ENCODE assay signal across 16 mouse cellular contexts in the genomic region with DNA sequence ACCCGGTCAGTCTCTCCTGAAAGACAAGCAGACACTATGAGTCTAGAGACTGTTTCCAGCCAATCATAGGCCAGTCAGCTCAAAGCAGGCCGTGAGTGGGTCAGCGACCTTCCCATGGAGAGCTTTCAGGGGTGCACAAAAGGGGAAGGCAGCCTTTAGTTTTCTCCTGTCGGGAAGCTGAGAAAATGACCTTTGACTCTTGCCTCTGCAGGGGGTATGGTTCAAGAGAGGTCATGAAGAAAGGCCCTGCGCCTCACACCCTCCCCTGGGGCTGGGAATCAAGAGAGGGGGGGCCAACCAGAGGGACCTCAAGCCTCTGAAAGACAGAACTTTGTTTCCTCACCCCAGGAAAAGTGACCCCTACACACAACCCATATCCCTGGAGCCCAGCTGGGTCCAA.
DNase-seq lines count a peak whose midpoint lies in the region; ATAC-seq lines count a peak whose summit lies in the region.
"Had no signal": no experiment of that assay in that cellular context is flagged by ENCODE, and none has a peak within 500 bp of the region (broad histone marks: within the 10 kb centered on the region; RNA-seq: fewer than 3 reads in every experiment).

No protein-coding gene starts in this region.

- H3K27me3 ChIP-seq in kidney, embryonic 15.5 days: no peaks in the 10 kb centered on the region
- H3K27me3 ChIP-seq: limb, embryonic 13.5 days; liver, embryonic 15.5 days; neural tube, embryonic 13.5 days had no signal

- no peak overlapping the region for H3K4me2 ChIP-seq in kidney, embryonic 15.5 days
- H3K4me2 ChIP-seq: limb, embryonic 13.5 days; liver, embryonic 15.5 days; neural tube, embryonic 13.5 days had no signal

- H3K4me1 ChIP-seq in kidney, embryonic 15.5 days: no peaks in the 10 kb centered on the region
- H3K4me1 ChIP-seq: limb, embryonic 13.5 days; liver, embryonic 15.5 days had no signal

- H3K9ac ChIP-seq in kidney, embryonic 15.5 days: no peak overlapping the region
- H3K9ac ChIP-seq: limb, embryonic 13.5 days; liver, embryonic 15.5 days; neural tube, embryonic 13.5 days had no signal

- no peaks in the 10 kb centered on the region for H3K9me3 ChIP-seq in kidney, embryonic 15.5 days (replicated peaks)
- H3K9me3 ChIP-seq: limb, embryonic 13.5 days; liver, embryonic 15.5 days; neural tube, embryonic 13.5 days had no signal

- no peak overlapping the region for H3K27ac ChIP-seq in kidney, embryonic 15.5 days
- H3K27ac ChIP-seq: layer of hippocampus, adult 2 months; limb, embryonic 13.5 days; liver, embryonic 15.5 days; neural tube, embryonic 13.5 days had no signal

- peak; percentile 6 for DNase-seq in kidney, adult 18-20 months
- DNase-seq in ES-CJ7 (ENCODE audit: low read depth, low spot score) (peak; percentile 9), ZHBTc4 (ENCODE audit: low read depth, low spot score) (peak; percentile 12)
- DNase-seq in kidney, postnatal 36 days: peak; percentile 25 to 50
- DNase-seq in adrenal gland, postnatal 25 days: no peak
- no peak for DNase-seq in spleen, postnatal 36 days (ENCODE audit: low spot score in 2 of 2)
- DNase-seq: cerebellum, postnatal 36 days; gastrocnemius, postnatal 14 days; lung, postnatal 14 days had no signal

- 15% methylated on average over 5 of the region's 5 CpGs for WGBS in kidney, embryonic 15.5 days

- no peak for ATAC-seq in kidney, embryonic 15.5 days (replicated peaks; ENCODE audit: low FRiP score)
- ATAC-seq: CD4-positive, CD25-positive, alpha-beta regulatory T cell, adult 4 months; inflammation-experienced regulatory T-cells, adult 6 months had no signal

- H3K4me3 ChIP-seq in kidney, embryonic 15.5 days (replicated peaks): no peak overlapping the region
- H3K4me3 ChIP-seq: layer of hippocampus, adult 2 months; limb, embryonic 13.5 days; liver, embryonic 15.5 days; neural tube, embryonic 13.5 days had no signal

- no peaks in the 10 kb centered on the region for H3K36me3 ChIP-seq in kidney, embryonic 15.5 days
- H3K36me3 ChIP-seq: limb, embryonic 13.5 days; liver, embryonic 15.5 days; neural tube, embryonic 13.5 days had no signal

Comparison
In these comparisons a context has a peak if more than half of its experiments do, and no peak if none do; other contexts are left out.
1. DNase-seq: peak in kidney, adult 18-20 months (single experiment), ES-CJ7 (single experiment), ZHBTc4 (single experiment) and kidney, postnatal 36 days (2 of 2); none in adrenal gland, postnatal 25 days (single experiment) and spleen, postnatal 36 days (0 of 2).